In the genomic region with DNA sequence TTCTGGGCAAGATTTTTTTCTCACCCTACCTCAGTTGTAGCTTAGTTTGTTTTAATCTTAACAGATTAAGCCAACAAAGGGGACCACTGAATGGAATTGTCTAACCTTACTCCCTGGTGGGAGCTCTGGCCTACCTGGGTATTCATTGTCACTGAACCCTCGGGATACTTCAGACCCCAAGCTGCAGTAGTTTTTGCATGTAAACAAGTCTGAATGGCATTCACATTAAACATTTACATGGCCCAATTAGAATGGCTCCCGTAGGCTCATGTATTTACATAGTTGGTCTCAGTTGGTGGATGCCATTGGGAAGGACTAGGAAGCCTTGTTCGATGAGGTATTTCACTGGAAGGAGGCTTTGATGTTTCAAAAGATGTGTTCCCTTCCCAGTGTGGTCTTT, we compare ENCODE assay signal across 26 mouse cellular contexts.
A peak's percentile ranks its signal among the peaks of the same experiment; 100 is the strongest.
DNase-seq lines count a peak whose midpoint lies in the region; ATAC-seq lines count a peak whose summit lies in the region.
"Had no signal": no experiment of that assay in that cellular context is flagged by ENCODE, and none has a peak within 500 bp of the region (broad histone marks: within the 10 kb centered on the region; RNA-seq: fewer than 3 reads in every experiment).

No protein-coding gene starts in this region.

- no peaks in the 10 kb centered on the region for H3K9me3 ChIP-seq in liver, embryonic 12.5 days (replicated peaks)
- H3K9me3 ChIP-seq in liver, embryonic 11.5 days (ENCODE audit: control insufficient read depth, low read length): no peaks in the 10 kb centered on the region
- H3K9me3 ChIP-seq in embryonic facial prominence, embryonic 10.5 days: no peaks in the 10 kb centered on the region
- H3K9me3 ChIP-seq: embryonic facial prominence, embryonic 13.5 days; embryonic facial prominence, embryonic 15.5 days; forebrain, embryonic 10.5 days; forebrain, embryonic 12.5 days; G1E had no signal

- 0 out of 2 replicates have a peak, but pooled peaks cover 4% of the 10 kb centered on the region for H3K36me3 ChIP-seq in liver, embryonic 12.5 days
- no peaks in the 10 kb centered on the region for H3K36me3 ChIP-seq in liver, embryonic 11.5 days (ENCODE audit: control insufficient read depth, insufficient read depth, low read length)
- no peaks in the 10 kb centered on the region for H3K36me3 ChIP-seq in embryonic facial prominence, embryonic 10.5 days (replicated peaks)
- H3K36me3 ChIP-seq: embryonic facial prominence, embryonic 13.5 days; embryonic facial prominence, embryonic 15.5 days; forebrain, embryonic 10.5 days; forebrain, embryonic 12.5 days; G1E had no signal

- DNase-seq in liver, embryonic 11.5 days (ENCODE audit: low spot score): no peak
- DNase-seq in R1 (ENCODE audit: low read depth, low spot score): peak; percentile 87
- DNase-seq in embryonic facial prominence, embryonic 10.5 days (ENCODE audit: low spot score): no peak
- DNase-seq: adrenal gland, adult 8-10 months; adrenal gland, postnatal 14 days; adrenal gland, postnatal 36 days; B cell, adult 2 months; cerebellum, adult 11-12 months; cerebellum, adult 2 months; cerebellum, adult 9-10 months; cerebellum, postnatal 10 days; cerebellum, postnatal 25 days had no signal

- H3K4me1 ChIP-seq in liver, embryonic 12.5 days: peaks cover 98% of the 10 kb centered on the region
- H3K4me1 ChIP-seq in liver, embryonic 11.5 days (replicated peaks; ENCODE audit: control insufficient read depth, insufficient read depth, low read length): peaks cover 40% of the 10 kb centered on the region
- peaks cover 47% of the 10 kb centered on the region for H3K4me1 ChIP-seq in embryonic facial prominence, embryonic 10.5 days

- H3K4me3 ChIP-seq in liver, embryonic 12.5 days: no peak overlapping the region
- H3K4me3 ChIP-seq in liver, embryonic 11.5 days (ENCODE audit: low read depth, low read length): no peak overlapping the region
- H3K4me3 ChIP-seq in embryonic facial prominence, embryonic 10.5 days: no peak overlapping the region
- H3K4me3 ChIP-seq: embryonic facial prominence, embryonic 13.5 days; embryonic facial prominence, embryonic 15.5 days; erythroblast, embryonic 14.5 days; forebrain, embryonic 10.5 days; forebrain, embryonic 12.5 days had no signal

- ATAC-seq in liver, embryonic 12.5 days: no peak
- no peak for ATAC-seq in liver, embryonic 11.5 days (replicated peaks; ENCODE audit: low FRiP score)
- ATAC-seq in megakaryocyte-erythroid progenitor cell, adult 5-6 weeks (replicated peaks; ENCODE audit: low FRiP score, low TSS enrichment, poor library complexity, severe bottlenecking): no peak
- ATAC-seq: activated CD4-positive, CD25-positive, alpha-beta regulatory T cell, adult 4 months; CD4-positive, CD25-positive, alpha-beta regulatory T cell, adult 4 months; forebrain, embryonic 14.5 days; forebrain, embryonic 16.5 days; Patski had no signal

- H3K27me3 ChIP-seq in liver, embryonic 12.5 days (replicated peaks): no peaks in the 10 kb centered on the region
- no peaks in the 10 kb centered on the region for H3K27me3 ChIP-seq in liver, embryonic 11.5 days (replicated peaks; ENCODE audit: control insufficient read depth, insufficient read depth, low read length)
- no peaks in the 10 kb centered on the region for H3K27me3 ChIP-seq in embryonic facial prominence, embryonic 10.5 days (replicated peaks; ENCODE audit: low read depth, poor library complexity, severe bottlenecking)
- H3K27me3 ChIP-seq: CH12.LX; embryonic facial prominence, embryonic 13.5 days; embryonic facial prominence, embryonic 15.5 days; forebrain, embryonic 12.5 days; Patski had no signal

- 79% methylated on average over 3 of the region's 3 CpGs for WGBS in liver, embryonic 12.5 days (ENCODE audit: insufficient replicate concordance)
- 70% methylated on average over 3 of the region's 3 CpGs for WGBS in liver, embryonic 11.5 days
- WGBS in embryonic facial prominence, embryonic 10.5 days: 52% methylated on average over 3 of the region's 3 CpGs

- peak overlapping the region; percentile 36 for H3K27ac ChIP-seq in liver, embryonic 12.5 days
- H3K27ac ChIP-seq in liver, embryonic 11.5 days (ENCODE audit: low read depth, low read length): no peak overlapping the region
- no peak overlapping the region for H3K27ac ChIP-seq in embryonic facial prominence, embryonic 10.5 days (replicated peaks)
- H3K27ac ChIP-seq: embryonic facial prominence, embryonic 13.5 days; embryonic facial prominence, embryonic 15.5 days; forebrain, embryonic 10.5 days; forebrain, embryonic 12.5 days had no signal

- no peak overlapping the region for H3K4me2 ChIP-seq in liver, embryonic 12.5 days
- H3K4me2 ChIP-seq in liver, embryonic 11.5 days: no peak overlapping the region
- H3K4me2 ChIP-seq: embryonic facial prominence, embryonic 13.5 days; embryonic facial prominence, embryonic 15.5 days; forebrain, embryonic 12.5 days had no signal

- H3K9ac ChIP-seq in liver, embryonic 12.5 days: no peak overlapping the region
- no peak overlapping the region for H3K9ac ChIP-seq in liver, embryonic 11.5 days (ENCODE audit: low read depth, low read length)
- H3K9ac ChIP-seq: embryonic facial prominence, embryonic 13.5 days; embryonic facial prominence, embryonic 15.5 days; forebrain, embryonic 12.5 days had no signal
